Mouse (Mus musculus) heart, adult 11 months (tissue): ENCODE data around the gene Dyx1c1.

Experiments used
- DNase-seq: peaks from one replicate; pipeline ENCODE4 v3.0.0; 2022

Dyx1c1 gene

GRCm38 (mm10) chr9:72958521-72959450 is at the start of gene Dyx1c1, which contains the start of gene Gm44503:
Dyx1c1 (plus strand) TSS chr9:72958785.
Gm44503 (plus strand) TSS chr9:72958852.
- DNase-seq, result peak; percentile 98

- peak; percentile 81 for DNase-seq
These were observed 47.2 kb upstream of the Dyx1c1 start for GRCm38 (mm10) chr9:72911381-72911780.

GRCm38 (mm10) chr9:72913551-72913950 is 45.0 kb upstream of the Dyx1c1 start:
- peak; percentile 59 for DNase-seq

GRCm38 (mm10) chr9:72915728-72916127 is 42.9 kb upstream of the Dyx1c1 start:
- DNase-seq, result peak; percentile 33

- peak; percentile 78 for DNase-seq
These were observed 35.5 kb upstream of the Dyx1c1 start for GRCm38 (mm10) chr9:72923068-72923467.

- peak; percentile 94 for DNase-seq
These were observed 33.3 kb upstream of the Dyx1c1 start, which contains the start of gene Pygo1 for GRCm38 (mm10) chr9:72925021-72925934. Pygo1 (plus strand) TSS chr9:72925645.

GRCm38 (mm10) chr9:72925935-72926258 is 32.7 kb upstream of the Dyx1c1 start:
- DNase-seq, result no peak

- peak; percentile 73 for DNase-seq
These were observed 27.3 kb upstream of the Dyx1c1 start for GRCm38 (mm10) chr9:72931166-72931790.

- DNase-seq, result no peak
These were observed 23.3 kb upstream of the Dyx1c1 start for GRCm38 (mm10) chr9:72935309-72935708.

GRCm38 (mm10) chr9:72936301-72936700 is 22.3 kb upstream of the Dyx1c1 start:
- DNase-seq, result peak; percentile 81

GRCm38 (mm10) chr9:72943424-72943823 is 15.2 kb upstream of the Dyx1c1 start:
- peak; percentile 35 for DNase-seq

GRCm38 (mm10) chr9:72944286-72944685 is 14.3 kb upstream of the Dyx1c1 start:
- peak; percentile 82 for DNase-seq

GRCm38 (mm10) chr9:72947010-72947409 is 11.6 kb upstream of the Dyx1c1 start:
- DNase-seq, result peak; percentile 9

GRCm38 (mm10) chr9:72949572-72949971 is 9.0 kb upstream of the Dyx1c1 start:
- peak; percentile 48 for DNase-seq

GRCm38 (mm10) chr9:72954746-72955145 is 3.8 kb upstream of the Dyx1c1 start:
- DNase-seq, result peak; percentile 48

GRCm38 (mm10) chr9:72955546-72955945 is 3.0 kb upstream of the Dyx1c1 start:
- peak; percentile 90 for DNase-seq

- DNase-seq, result peak; percentile 78
These were observed 2.8 kb downstream of the Dyx1c1 start for GRCm38 (mm10) chr9:72961346-72961745.

- peak; percentile 50 for DNase-seq
These were observed 3.4 kb downstream of the Dyx1c1 start for GRCm38 (mm10) chr9:72961959-72962358.

- peak; percentile 93 for DNase-seq
These were observed 9.9 kb downstream of the Dyx1c1 start for GRCm38 (mm10) chr9:72968349-72969061.

- peak; percentile 96 for DNase-seq
These were observed 11.3 kb downstream of the Dyx1c1 start for GRCm38 (mm10) chr9:72969874-72970273.

- DNase-seq, result peak; percentile 74
These were observed 13.8 kb downstream of the Dyx1c1 start for GRCm38 (mm10) chr9:72972435-72972834.

GRCm38 (mm10) chr9:72972984-72973383 is 14.4 kb downstream of the Dyx1c1 start:
- DNase-seq, result no peak
